Mouse (Mus musculus): ENCODE results near the gene Bzw2.

Bzw2 gene

DNA sequence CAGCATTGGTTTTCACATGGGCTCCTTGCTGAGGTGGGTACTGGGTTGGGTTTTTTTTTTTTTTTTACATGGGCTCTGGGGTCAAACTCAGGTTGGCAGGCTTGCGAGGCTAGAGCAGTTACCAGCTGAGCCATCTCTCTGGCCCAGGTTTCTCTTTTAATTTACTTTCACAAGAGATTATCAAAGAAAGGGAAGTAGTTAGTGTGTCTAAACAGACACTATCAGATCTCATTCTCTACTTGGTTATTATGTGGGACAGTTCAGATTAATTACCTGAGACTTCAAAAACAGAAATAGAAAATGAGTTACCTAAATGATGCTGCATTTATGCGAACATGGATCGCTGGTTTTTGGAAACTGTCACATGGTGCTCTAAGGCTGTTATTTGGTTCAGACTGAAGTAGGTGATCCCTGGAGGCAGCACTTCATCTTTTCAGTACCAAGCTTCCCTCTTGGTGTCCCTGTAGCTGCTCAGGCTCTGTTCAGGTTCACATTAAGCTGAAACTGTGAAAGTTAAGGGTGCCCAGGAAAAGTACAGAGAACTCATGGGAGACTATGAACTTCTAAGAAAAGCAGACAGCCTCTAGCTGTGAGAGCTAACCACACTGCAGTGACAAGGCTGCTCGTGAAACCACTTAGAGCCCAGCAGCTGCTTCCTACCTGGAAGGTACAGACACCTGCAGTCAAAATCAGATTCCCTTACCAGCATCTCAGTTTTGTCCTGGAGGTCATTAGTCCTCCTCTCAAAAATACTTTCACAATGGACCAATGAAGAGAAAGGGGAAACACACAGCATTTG, 79.6 kb downstream of the Bzw2 start:
- no peak for DNase-seq (ENCODE audit: extremely low read depth, low read depth, low spot score)

- no peak for DNase-seq (ENCODE audit: extremely low read depth, low read depth, low spot score)
These were observed 85.0 kb downstream of the Bzw2 start for GRCm38 (mm10) chr12:36072860-36073259.

- DNase-seq (ENCODE audit: extremely low read depth, low read depth, low spot score): no peak
These were observed 87.6 kb downstream of the Bzw2 start for GRCm38 (mm10) chr12:36070231-36070630.

DNA sequence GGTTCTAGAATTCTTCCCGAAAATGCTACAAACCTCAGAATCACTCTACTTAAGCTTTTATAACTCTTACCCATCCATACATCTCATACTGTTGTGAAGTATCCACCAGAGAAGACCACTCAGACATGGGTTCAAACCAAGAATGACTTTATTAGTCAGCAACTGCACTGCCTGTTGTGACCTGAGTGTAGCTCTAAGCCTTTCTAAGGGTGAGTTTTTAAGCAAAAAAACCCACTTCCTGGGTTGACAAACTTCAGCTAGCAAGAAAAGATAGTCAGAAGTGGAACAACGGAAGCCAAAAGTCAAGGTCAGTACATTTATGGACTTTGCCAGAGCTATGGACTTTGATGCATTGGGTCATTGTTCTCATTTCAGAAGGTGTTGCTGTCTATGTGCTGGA, 90.3 kb downstream of the Bzw2 start:
- DNase-seq (ENCODE audit: extremely low read depth, low read depth, low spot score): no peak

- no peak for DNase-seq (ENCODE audit: extremely low read depth, low read depth, low spot score)
These were observed 92.0 kb downstream of the Bzw2 start for GRCm38 (mm10) chr12:36065911-36066310.

- DNase-seq (ENCODE audit: extremely low read depth, low read depth, low spot score): no peak
These were observed 100.2 kb downstream of the Bzw2 start for GRCm38 (mm10) chr12:36057699-36058098.

- DNase-seq (ENCODE audit: extremely low read depth, low read depth, low spot score): no peak
These were observed 107.6 kb downstream of the Bzw2 start for GRCm38 (mm10) chr12:36050276-36050675.

DNA sequence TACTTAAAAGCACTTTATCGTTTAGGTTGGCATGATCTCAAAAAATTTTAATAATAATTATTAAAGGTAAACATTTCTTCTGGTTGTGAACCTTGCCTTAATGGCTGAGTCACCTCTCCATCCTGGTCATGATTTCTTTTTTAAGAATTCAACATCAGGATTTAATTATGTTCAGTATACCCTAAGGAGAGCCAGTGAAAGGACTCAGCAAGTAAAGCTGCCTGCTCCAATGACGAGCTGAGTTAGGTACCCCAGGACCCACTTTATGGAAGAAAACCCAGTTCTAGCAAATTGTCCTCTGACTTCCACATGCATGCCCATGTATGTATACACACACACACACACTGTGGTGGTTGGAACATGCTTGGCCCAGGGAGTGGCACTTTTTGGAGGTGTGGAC, 110.3 kb downstream of the Bzw2 start:
- DNase-seq (ENCODE audit: extremely low read depth, low read depth, low spot score): no peak

GRCm38 (mm10) chr12:36046196-36046595, 111.7 kb downstream of the Bzw2 start:
- DNase-seq (ENCODE audit: extremely low read depth, low read depth, low spot score): no peak

GRCm38 (mm10) chr12:36044691-36045090, 113.2 kb downstream of the Bzw2 start:
- DNase-seq (ENCODE audit: extremely low read depth, low read depth, low spot score): no peak

- no peak for DNase-seq (ENCODE audit: extremely low read depth, low read depth, low spot score)
These were observed 115.5 kb downstream of the Bzw2 start, which contains the start of gene Tspan13 for GRCm38 (mm10) chr12:36042348-36042778. Gene Tspan13, minus strand, starts transcription at chr12:36042500.

All from fat pad, adult 2 months (tissue).